Mouse (Mus musculus) myocyte (in vitro differentiated cells): ENCODE results near the gene Myo1f. TPM values are rescaled to one million over a fixed set of nuclear protein-coding genes. Genes with fewer than 3 reads are reported as not detected.

Experiments used
- H3K27me3 ChIP-seq: one replicate; pipeline ENCODE4 v1.6.1; 2011; ENCODE audit not compliant: control insufficient read depth, insufficient read depth, insufficient read length
- H3K36me3 ChIP-seq: one replicate; pipeline ENCODE4 v1.6.1; 2011; ENCODE audit not compliant: control insufficient read depth, insufficient read depth
- H3K4me2 ChIP-seq: one replicate; pipeline ENCODE4 v1.6.1; 2011; ENCODE audit warnings: low read depth, control low read depth
- H3K4me3 ChIP-seq: one replicate; pipeline ENCODE4 v1.5.1; 2011; ENCODE audit warnings: mild to moderate bottlenecking, control low read depth, moderate library complexity
- H3K79me2 ChIP-seq: one replicate; pipeline ENCODE4 v1.6.1; 2011; ENCODE audit not compliant: control insufficient read depth, insufficient read depth
- H3ac ChIP-seq: one replicate; pipeline ENCODE4 v1.6.1; 2011; ENCODE audit not compliant: control insufficient read depth, insufficient read length
- CEBPB ChIP-seq: IDR thresholded peaks from 2 replicates; pipeline ENCODE4 v1.6.1; 2011; ENCODE audit warnings: mild to moderate bottlenecking, moderate library complexity; ENCODE audit not compliant: poor library complexity, insufficient read depth, severe bottlenecking
- E2F4 ChIP-seq: IDR thresholded peaks from one replicate; pipeline ENCODE4 v1.6.1; 2011; ENCODE audit warnings: mild to moderate bottlenecking, control low read depth, moderate library complexity; ENCODE audit not compliant: insufficient read depth
- MAX ChIP-seq: IDR thresholded peaks from one replicate; pipeline ENCODE4 v1.6.1; 2011; ENCODE audit warnings: low read depth, mild to moderate bottlenecking, control low read depth
- MYOD1 ChIP-seq, 3 experiments: IDR thresholded peaks; one replicate each; pipeline ENCODE4 v1.6.1; 2011; ENCODE audit warnings: control low read depth in 2 of 3, low read depth in 2 of 3, mild to moderate bottlenecking in 2 of 3, moderate library complexity in 1 of 3; ENCODE audit not compliant: insufficient read length in 2 of 3, control insufficient read depth in 1 of 3
- MYOG ChIP-seq, 3 experiments: IDR thresholded peaks; one replicate each; pipeline ENCODE4 v1.6.1; 2011; ENCODE audit warnings: control low read depth in 2 of 3, low read depth in 2 of 3, mild to moderate bottlenecking in 2 of 3; ENCODE audit not compliant: insufficient read length in 2 of 3, control insufficient read depth in 1 of 3, insufficient read depth in 1 of 3
- POLR2A ChIP-seq: IDR thresholded peaks from one replicate; pipeline ENCODE4 v1.6.1; 2011; ENCODE audit warnings: low read depth, mild to moderate bottlenecking, control low read depth, moderate library complexity; ENCODE audit not compliant: insufficient read length
- POLR2AphosphoS2 ChIP-seq: IDR thresholded peaks from one replicate; pipeline ENCODE4 v1.6.1; 2011; ENCODE audit warnings: low read depth, control low read depth; ENCODE audit not compliant: insufficient read length
- REST ChIP-seq: IDR thresholded peaks from one replicate; pipeline ENCODE4 v1.6.1; 2011; ENCODE audit warnings: mild to moderate bottlenecking, control low read depth, moderate library complexity; ENCODE audit not compliant: insufficient read depth, insufficient read length
- SRF ChIP-seq: IDR thresholded peaks from one replicate; pipeline ENCODE4 v1.6.1; 2011; ENCODE audit warnings: low read depth; ENCODE audit not compliant: control insufficient read depth, insufficient read length
- TCF12 ChIP-seq: IDR thresholded peaks from one replicate; pipeline ENCODE4 v1.6.1; 2011; ENCODE audit warnings: mild to moderate bottlenecking, control low read depth; ENCODE audit not compliant: poor library complexity, insufficient read depth, severe bottlenecking
- TCF3 ChIP-seq: IDR thresholded peaks from one replicate; pipeline ENCODE4 v1.6.1; 2011; ENCODE audit warnings: low read depth, control low read depth; ENCODE audit not compliant: insufficient read length
- USF1 ChIP-seq: IDR thresholded peaks from one replicate; pipeline ENCODE4 v1.6.1; 2011; ENCODE audit warnings: low read depth, mild to moderate bottlenecking, control low read depth, moderate library complexity
- polyA plus RNA-seq: library from polyadenylated mRNA; unstranded; fragments of >200 nt; fragmentation: generic; extraction: Trizol; gene quantifications from one replicate; pipeline ENCODE4 v1.2.1, GENCODE M21; 2012; ENCODE audit warnings: missing spikeins

Myo1f gene
- polyA plus RNA-seq = not detected

DNA sequence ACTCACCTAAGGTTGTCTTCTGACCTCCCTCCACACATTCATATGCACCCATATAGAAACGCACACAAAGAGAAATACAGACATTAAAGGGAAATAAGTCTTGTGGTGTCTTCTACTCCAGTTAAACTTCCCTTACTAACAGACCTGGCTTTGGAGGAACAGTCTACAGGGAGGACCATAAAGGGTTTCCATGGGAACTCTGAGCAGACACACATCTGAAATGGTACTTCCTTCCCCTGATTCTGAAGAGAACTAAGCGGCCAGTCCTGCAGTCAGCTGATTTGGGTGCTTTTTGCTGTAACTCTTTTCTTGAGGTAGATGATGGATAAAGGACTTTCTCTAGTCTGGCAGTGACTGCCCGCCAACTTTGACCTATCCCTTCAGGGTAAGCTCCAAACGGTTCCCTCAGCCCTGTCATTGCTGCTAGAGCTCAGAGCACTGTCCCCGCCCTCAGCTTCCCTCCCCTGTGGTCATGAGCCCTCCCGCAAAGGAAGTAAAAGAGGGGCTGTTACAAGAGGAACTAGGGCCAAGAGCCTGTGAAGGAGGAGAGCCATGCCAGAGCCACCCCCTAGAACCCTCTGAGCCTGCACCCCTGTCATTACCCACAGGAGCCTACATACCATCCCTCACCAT lies at the start of gene Myo1f:
TSS of gene Myo1f (plus strand) at position 485 of the 633 bp plus-strand sequence.
- no peak within 1 kb of the TSS for H3ac ChIP-seq
- no peaks in the 10 kb centered on the region for H3K27me3 ChIP-seq
- H3K4me2 ChIP-seq = no peak within 1 kb of the TSS
- H3K36me3 ChIP-seq = no peaks in the 10 kb centered on the region
- H3K79me2 ChIP-seq = no peaks in the 10 kb centered on the region
- TF ChIP-seq TCF3 (no peak), MYOD1 (IDR thresholded peaks at IDR 0.05; ENCODE audit: control insufficient read depth in 1 of 3, insufficient read length in 2 of 3, low read depth in 2 of 3) (no peak), USF1 (no peak), TCF12 (no peak), MAX (no peak), E2F4 (no peak), SRF (no peak), MYOG (IDR thresholded peaks at IDR 0.05; ENCODE audit: control insufficient read depth in 1 of 3, insufficient read depth in 1 of 3, insufficient read length in 2 of 3, low read depth in 2 of 3) (no peak), POLR2A (no peak), POLR2AphosphoS2 (no peak), CEBPB (no peak)
- no peak within 1 kb of the TSS for H3K4me3 ChIP-seq

DNA sequence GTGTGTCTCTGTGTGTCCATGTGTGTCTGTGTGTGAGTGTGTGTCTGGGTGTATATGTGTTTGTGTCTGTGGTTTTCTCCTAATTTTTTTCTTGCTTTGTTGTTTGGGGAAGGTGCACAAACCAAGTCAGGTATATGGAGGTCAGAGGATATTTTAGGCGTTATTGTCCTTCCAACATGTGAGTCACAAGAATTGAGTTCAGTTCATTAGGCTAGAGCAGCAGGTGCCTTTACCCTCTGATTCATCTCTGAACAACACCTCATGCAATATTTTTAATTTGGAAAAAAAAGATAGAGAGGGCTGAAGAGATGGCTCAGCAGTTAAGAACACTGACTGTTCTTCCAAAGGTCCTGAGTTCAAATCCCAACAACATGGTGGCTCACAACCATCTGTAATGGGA lies 47.1 kb upstream of the Myo1f start:
- peaks cover 3% of the 10 kb centered on the region for H3K27me3 ChIP-seq
- no peak overlapping the region for H3K4me2 ChIP-seq
- H3K4me3 ChIP-seq = no peak overlapping the region
- TF ChIP-seq CEBPB (no peak), REST (no peak), MYOG (IDR thresholded peaks at IDR 0.05; ENCODE audit: control insufficient read depth in 1 of 3, insufficient read depth in 1 of 3, insufficient read length in 2 of 3, low read depth in 2 of 3) (no peak), SRF (no peak), MAX (no peak), TCF3 (no peak), E2F4 (no peak), POLR2AphosphoS2 (no peak), POLR2A (no peak)
- H3K36me3 ChIP-seq = no peaks in the 10 kb centered on the region
- H3ac ChIP-seq = no peak overlapping the region
- no peaks in the 10 kb centered on the region for H3K79me2 ChIP-seq

DNA sequence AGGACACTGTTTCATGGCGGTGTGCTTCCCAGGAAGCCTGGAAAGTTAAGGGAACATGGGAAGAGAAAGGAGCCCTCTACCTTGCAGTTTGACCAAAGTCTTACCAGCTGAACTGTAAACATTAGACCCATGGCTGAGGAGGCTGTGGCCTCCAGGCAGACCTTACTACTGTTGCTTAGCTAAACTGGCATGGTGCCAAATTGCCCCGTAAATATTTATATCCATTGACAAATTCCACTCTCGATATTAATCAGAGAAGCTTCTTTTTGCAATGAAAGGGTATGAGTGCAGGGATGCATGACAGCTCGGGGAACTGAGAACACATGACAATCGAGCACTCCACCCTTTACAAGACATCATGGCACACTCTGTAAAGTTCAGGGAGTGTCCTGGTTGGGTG lies 45.3 kb upstream of the Myo1f start:
- TF ChIP-seq SRF (no peak), POLR2AphosphoS2 (no peak), USF1 (no peak), POLR2A (no peak), MAX (no peak), REST (no peak), MYOD1 (IDR thresholded peaks at IDR 0.05; ENCODE audit: control insufficient read depth in 1 of 3, insufficient read length in 2 of 3, low read depth in 2 of 3) (no peak), TCF12 (no peak), TCF3 (no peak), E2F4 (no peak), CEBPB (no peak), MYOG (IDR thresholded peaks at IDR 0.05; ENCODE audit: control insufficient read depth in 1 of 3, insufficient read depth in 1 of 3, insufficient read length in 2 of 3, low read depth in 2 of 3) (no peak)
- no peak overlapping the region for H3K4me2 ChIP-seq
- H3K27me3 ChIP-seq = no peaks in the 10 kb centered on the region
- H3K36me3 ChIP-seq = no peaks in the 10 kb centered on the region
- H3ac ChIP-seq = no peak overlapping the region
- no peaks in the 10 kb centered on the region for H3K79me2 ChIP-seq
- H3K4me3 ChIP-seq = no peak overlapping the region

DNA sequence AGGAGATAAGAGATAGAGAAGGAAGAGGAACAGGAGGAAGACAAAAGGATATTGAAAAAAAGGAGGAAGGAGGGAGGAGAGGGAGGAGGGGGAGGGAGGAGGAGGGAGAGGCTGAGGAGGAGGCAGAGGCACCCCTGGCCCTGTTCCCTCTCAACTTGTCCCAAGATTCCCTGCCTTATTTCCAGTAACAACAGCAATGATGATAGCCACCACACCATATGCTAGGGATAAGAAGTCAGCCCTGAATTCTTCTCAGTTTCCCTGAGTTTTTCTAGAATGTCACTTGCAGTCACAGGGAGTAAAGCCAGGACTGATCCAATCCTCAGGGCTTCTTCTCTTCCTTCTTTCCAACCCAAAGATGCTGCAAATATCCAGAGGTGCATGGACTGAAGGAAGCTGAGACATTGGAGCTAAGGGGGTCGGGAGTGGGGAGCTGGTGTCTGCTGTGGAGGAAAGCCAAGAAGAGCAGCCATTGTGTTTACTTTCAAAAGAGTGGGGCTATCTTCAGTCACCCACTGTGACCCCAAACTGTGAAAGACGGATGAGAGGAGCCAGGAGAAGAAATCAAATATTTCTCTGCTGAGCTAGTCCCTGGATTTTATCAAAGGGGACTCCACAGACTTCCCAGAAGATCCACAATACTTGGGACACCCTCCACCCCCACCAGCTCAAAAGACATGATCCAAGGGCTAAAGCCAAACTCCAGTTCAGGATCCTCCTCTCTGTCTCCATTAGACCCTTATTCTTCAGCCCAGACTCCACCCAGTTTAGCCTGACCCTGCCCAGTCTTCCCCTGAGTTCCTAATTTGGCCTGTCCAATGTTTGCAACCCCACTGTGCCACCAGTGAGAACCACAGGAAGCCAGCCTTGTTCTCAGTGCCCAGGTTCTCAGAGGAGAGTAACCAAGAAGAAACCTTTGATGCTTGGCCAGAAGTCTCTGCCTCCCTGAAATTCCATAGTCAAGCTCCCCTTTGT lies 42.8 kb upstream of the Myo1f start:
- peaks cover 4% of the 10 kb centered on the region for H3K27me3 ChIP-seq
- H3K4me3 ChIP-seq = no peak overlapping the region
- H3K36me3 ChIP-seq = no peaks in the 10 kb centered on the region
- no peak overlapping the region for H3ac ChIP-seq
- H3K79me2 ChIP-seq = no peaks in the 10 kb centered on the region
- H3K4me2 ChIP-seq = no peak overlapping the region
- no peak for TF ChIP-seq CEBPB
- TF ChIP-seq MYOG (IDR thresholded peaks at IDR 0.05; ENCODE audit: control insufficient read depth in 1 of 3, insufficient read depth in 1 of 3, insufficient read length in 2 of 3, low read depth in 2 of 3) = no peak
- TF ChIP-seq E2F4 = no peak
- TF ChIP-seq POLR2AphosphoS2 = no peak
- TF ChIP-seq MYOD1 (IDR thresholded peaks at IDR 0.05; ENCODE audit: control insufficient read depth in 1 of 3, insufficient read length in 2 of 3, low read depth in 2 of 3) = no peak
- no peak for TF ChIP-seq POLR2A
- TF ChIP-seq USF1 = no peak
- TF ChIP-seq SRF = no peak
- no peak for TF ChIP-seq TCF3
- no peak for TF ChIP-seq MAX
- no peak for TF ChIP-seq REST
- TF ChIP-seq TCF12 = no peak
